Mouse (Mus musculus) ovary, postnatal 10 days (tissue): ENCODE data around the gene Trim2.

Experiments used
- DNase-seq: peaks from one replicate; pipeline ENCODE4 v3.0.0; 2022; ENCODE audit warnings: low spot score

The Trim2 gene

DNA sequence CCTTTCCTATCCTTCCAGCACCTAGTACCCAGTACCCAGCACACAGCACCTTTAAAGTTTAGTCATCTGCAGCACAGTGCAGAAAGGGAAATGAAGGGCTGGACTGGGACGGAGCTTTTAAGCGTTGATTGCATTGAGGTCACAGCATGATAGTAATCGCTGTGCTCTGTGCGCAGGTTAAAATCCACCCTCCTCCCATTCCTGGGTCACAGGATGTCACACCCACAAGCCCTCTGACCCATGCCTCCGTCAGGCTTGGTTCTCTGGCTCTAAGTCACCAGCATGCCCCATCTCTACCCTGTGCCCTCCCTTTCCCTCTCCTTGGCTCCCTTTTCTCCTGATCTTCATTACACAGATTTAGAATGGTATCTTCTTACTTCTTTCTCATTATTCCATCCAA, 20.4 kb downstream of the Trim2 start:
- no peak for DNase-seq

GRCm38 (mm10) chr3:84284796-84285195, 21.9 kb downstream of the Trim2 start:
- no peak for DNase-seq

GRCm38 (mm10) chr3:84283524-84283923, 23.2 kb downstream of the Trim2 start:
- DNase-seq = no peak

- no peak for DNase-seq
Measured at GRCm38 (mm10) chr3:84281936-84282371, 24.7 kb downstream of the Trim2 start.

- DNase-seq = no peak
Measured at GRCm38 (mm10) chr3:84278809-84279208, 27.9 kb downstream of the Trim2 start.

DNA sequence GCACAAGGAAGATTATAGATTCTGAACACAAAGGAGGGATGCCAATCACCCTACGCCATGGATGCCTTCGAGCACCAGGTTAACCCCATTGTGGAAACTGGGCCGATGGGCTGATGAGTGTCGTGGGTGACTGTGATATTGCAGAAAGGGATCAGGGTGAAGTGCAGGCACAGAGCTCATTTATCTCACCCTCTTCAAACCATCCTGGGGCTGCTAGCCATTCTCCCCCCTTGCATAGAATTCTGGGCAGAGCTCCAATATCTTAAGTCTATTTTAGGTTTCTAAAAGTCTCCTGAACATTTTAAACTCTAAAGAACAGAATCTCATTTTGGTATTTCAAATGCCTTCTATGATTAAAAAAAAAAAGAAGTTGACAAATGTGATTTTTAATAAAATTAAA, 31.6 kb downstream of the Trim2 start:
- no peak for DNase-seq

DNA sequence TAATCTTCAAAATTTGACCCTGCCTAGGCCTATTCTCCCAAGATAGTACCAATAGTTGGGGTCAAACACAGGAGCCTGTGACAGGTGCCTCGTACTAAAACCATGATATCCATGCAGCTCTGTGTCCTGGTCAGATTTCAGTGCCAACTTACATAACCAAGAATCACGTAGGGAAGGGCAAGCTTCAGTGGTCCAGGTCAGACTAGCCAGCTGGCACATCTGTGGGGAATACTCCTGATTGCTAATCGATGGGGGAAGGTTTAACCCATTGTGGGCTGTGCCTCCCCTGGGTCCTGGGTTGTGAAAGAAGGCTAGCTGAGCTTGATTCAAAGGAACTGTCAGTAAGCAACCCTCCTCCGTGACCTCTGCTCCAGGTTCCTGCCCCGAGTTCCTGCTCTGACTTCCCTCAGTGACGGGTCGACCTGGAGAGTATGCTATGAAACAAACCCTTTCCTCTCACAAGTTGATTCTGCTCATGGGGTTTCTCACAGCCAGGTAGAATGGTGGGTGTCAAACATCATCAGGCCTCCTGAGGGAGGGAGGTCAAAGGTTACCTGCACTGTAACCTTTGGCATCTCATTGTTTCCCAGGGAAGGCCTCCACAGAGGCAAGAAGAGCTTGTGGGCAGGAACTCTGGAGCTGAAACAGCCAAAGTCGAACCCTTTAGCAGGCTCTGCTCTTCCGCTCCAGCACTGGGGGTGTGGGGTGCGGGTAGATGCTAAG, 34.2 kb downstream of the Trim2 start:
- no peak for DNase-seq

- no peak for DNase-seq
Measured at GRCm38 (mm10) chr3:84271794-84272193, 34.9 kb downstream of the Trim2 start.

DNA sequence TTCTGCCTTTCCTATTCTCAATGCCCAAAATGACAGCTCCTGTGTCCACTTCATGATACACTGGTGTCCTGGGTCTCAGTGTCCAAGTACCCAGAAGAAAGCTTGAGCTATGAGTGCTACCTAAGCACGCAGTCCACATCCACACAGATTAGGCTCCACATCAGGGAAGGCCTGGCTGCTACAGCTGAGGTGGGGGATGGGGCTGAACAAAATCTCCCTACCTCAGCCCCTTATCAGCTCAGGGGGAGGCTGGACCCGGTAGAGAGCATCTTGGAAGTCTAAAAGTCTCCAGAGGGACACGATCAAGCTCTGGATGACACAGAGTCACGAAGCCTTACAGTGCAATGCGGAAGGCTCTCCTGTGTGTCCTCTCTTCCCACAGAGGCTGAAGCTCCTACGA, 35.6 kb downstream of the Trim2 start:
- no peak for DNase-seq

- no peak for DNase-seq
Measured at GRCm38 (mm10) chr3:84270624-84270995, 36.1 kb downstream of the Trim2 start.

GRCm38 (mm10) chr3:84269987-84270623, 36.6 kb downstream of the Trim2 start:
- DNase-seq = no peak

DNA sequence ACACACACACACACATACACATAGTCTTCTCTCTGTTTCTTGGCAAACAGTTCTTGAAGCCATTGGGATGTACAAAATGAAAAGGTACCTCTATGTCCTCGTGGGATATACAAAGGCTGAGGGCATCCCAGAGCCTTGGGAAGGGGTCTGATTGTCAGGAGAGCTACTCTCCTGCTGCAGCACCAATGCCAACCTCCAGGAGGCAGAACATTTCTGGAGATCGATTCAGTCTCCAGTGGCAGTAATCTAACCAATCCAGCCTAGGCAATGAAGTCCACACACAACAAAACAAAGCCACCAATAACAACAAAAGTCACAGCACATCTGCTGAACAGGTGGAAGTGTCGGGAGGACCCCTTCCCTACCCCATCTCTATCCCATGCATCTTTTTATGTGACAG, 38.2 kb downstream of the Trim2 start:
- no peak for DNase-seq

DNA sequence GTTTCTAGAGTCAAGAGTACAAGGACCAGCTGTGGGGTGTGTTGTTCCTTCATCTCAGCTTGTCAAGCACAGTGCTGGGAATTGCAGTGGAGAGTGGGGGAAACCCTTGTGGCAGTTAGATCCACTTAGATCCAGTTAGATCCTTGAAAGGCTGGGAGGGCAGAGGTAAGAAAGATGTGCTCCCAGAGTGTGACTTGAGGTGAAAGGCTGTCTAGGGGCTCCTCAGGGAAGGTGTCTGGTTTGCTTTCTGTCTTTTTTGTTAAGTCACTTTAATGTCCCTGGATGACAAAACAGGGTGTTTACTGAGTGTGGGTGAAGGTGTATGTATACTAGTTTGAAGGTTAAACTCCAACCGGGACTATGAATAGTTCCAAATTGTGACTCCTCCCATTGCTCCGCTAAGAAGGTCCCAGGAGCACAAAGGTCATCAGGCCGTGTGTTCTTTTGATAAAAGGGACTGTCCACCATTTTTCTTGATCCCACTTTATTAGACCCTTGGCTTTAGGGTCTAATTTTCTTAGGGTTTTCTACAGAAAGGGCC, 40.2 kb downstream of the Trim2 start:
- DNase-seq = no peak

DNA sequence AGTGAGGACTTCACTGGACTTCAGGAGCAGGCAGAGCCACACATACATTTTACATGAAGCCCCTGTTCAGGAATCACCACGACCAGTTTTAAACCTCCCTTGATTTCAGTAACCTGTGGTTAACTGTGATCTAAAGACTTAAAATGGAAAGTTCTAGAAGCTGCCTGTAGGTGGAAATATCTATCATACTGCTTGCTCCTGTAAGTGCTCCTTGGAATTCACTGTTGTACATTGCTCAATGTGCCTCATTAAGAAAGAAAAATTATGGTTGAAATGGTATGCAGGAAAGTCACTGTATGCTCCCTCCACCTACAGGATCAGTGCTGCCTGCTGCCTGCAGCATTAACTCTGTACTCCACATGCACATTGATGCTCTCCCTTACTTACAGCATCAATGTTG, 41.6 kb downstream of the Trim2 start:
- no peak for DNase-seq

DNA sequence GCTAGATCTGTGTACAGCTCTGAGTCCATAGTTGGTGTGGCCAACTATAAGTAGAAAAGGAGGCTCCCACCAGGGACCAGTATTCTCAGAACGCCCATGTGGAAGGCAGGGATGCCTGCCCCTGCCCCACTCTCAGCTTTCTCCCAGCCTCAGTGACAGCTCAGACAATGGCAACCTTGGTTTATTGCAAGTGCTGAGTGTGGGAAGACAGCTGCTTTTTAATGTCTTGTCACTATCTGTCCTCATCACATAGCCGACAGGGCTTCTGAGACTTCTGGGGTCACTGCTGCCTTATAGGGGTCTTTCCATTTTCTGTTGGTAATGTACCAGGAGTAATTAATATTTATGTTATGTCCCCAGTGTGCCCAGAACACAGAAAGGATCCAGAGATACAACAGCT, 42.3 kb downstream of the Trim2 start:
- no peak for DNase-seq

- DNase-seq = no peak
Measured at GRCm38 (mm10) chr3:84262804-84263203, 43.9 kb downstream of the Trim2 start.

- DNase-seq = no peak
Measured at GRCm38 (mm10) chr3:84261863-84262262, 44.8 kb downstream of the Trim2 start.

DNA sequence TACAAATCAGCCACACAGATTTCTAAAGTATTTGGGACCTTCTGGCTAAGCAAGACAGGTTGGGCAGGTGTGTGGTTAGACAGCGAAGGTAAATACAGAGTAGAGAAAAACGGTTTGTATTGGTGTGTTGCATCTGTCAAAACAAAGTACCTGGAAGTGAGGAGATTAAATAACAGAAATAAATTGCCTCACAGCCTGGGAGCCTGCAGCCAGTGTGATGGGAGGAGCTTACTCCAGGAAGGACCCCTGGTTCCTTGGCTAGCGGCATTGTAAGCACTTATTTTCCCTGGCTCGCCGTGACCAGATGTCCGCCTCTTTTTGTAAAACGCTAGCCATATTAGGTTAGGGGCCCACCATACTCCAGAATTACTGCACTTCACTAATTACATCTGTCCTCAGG, 45.8 kb downstream of the Trim2 start:
- no peak for DNase-seq

DNA sequence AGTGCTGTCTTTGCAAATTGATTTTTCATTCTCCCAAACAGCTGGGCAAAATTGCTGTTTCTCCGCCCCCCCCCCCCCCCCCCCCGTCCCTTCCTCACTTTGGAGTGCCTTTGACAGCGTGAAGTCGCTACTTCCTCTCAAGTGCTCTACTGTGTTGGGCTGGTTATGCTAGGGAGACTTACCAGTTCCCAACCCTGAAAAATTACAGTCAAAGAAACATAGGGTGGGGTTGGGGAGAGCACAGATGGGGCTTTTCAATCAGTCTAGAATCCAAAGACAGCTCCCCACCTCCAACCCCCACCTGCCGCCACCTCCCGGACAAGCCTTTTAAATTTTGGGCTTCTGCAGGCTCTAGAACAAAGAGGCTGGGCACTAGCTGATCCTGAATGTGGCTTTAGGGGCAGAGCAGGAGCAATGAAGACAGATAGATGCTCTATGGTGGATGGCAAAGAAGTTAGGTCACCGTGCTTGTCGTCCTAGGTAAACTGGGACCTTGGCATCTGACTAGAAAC, 46.6 kb downstream of the Trim2 start:
- DNase-seq = no peak

GRCm38 (mm10) chr3:84259281-84260023, 47.2 kb downstream of the Trim2 start:
- peak; percentile 28 for DNase-seq

GRCm38 (mm10) chr3:84258518-84259031, 48.1 kb downstream of the Trim2 start:
- no peak for DNase-seq

- DNase-seq = no peak
Measured at GRCm38 (mm10) chr3:84257989-84258517, 48.6 kb downstream of the Trim2 start.
